In genomic region chr16:90386514-90387160, GRCm38 (mm10) we compare ENCODE assay signal across 8 mouse cellular contexts. TPM values are rescaled to one million over a fixed set of nuclear protein-coding genes. Genes with fewer than 3 reads are reported as not detected.
DNase-seq lines count a peak whose midpoint lies in the region; ATAC-seq and TF ChIP-seq lines count a peak whose summit lies in the region.

No protein-coding gene starts in this region.

- H3K27ac ChIP-seq in spleen, adult 2 months (ENCODE audit: insufficient read depth, low read length): no peak overlapping the region
- peak overlapping the region; percentile 97 for H3K27ac ChIP-seq in embryonic facial prominence, embryonic 11.5 days (replicated peaks; ENCODE audit: low read depth, low read length)
- H3K27ac ChIP-seq in heart, embryonic 16.5 days (ENCODE audit: low read length): peak overlapping the region; percentile 91

- DNase-seq in spleen, adult 2 months (ENCODE audit: low read depth in 1 of 2, low spot score in 2 of 2): no peak
- DNase-seq in spleen, adult 12 weeks (ENCODE audit: low spot score): no peak
- peak; percentile 81 for DNase-seq in embryonic facial prominence, embryonic 11.5 days (ENCODE audit: low spot score)
- peak; percentile 49 to 70 for DNase-seq in kidney, postnatal 36 days
- DNase-seq in lung, postnatal 36 days: peak; percentile 33
- DNase-seq in right cerebral cortex, postnatal 10 days (ENCODE audit: low spot score in 2 of 2): peak; percentile 51 to 67
- DNase-seq in spleen, postnatal 36 days (ENCODE audit: low spot score in 2 of 2): no peak

- H3K4me1 ChIP-seq in spleen, adult 2 months (ENCODE audit: control insufficient read depth, insufficient read depth, insufficient read length): peaks cover 5% of the 10 kb centered on the region; the same call in 1 of the 2 replicates
- H3K4me1 ChIP-seq in embryonic facial prominence, embryonic 11.5 days (ENCODE audit: control insufficient read depth, insufficient read depth, low read length): no peaks in the 10 kb centered on the region; the same call in 1 of the 2 replicates
- peaks cover 42% of the 10 kb centered on the region for H3K4me1 ChIP-seq in heart, embryonic 16.5 days (ENCODE audit: control insufficient read depth, insufficient read depth, low read length)

- H3K4me3 ChIP-seq in spleen, adult 2 months (ENCODE audit: extremely low read depth, insufficient read depth, insufficient read length): peak overlapping the region; percentile 35
- H3K4me3 ChIP-seq in embryonic facial prominence, embryonic 11.5 days (ENCODE audit: low read depth, low read length): peak overlapping the region; percentile 97
- peak overlapping the region; percentile 79 for H3K4me3 ChIP-seq in heart, embryonic 16.5 days (ENCODE audit: low read length)

- no peaks in the 10 kb centered on the region for H3K9me3 ChIP-seq in embryonic facial prominence, embryonic 11.5 days (replicated peaks; ENCODE audit: control insufficient read depth, low read length)
- H3K9me3 ChIP-seq in heart, embryonic 16.5 days (replicated peaks; ENCODE audit: control insufficient read depth, low read length): peaks cover 2% of the 10 kb centered on the region

- peak overlapping the region; percentile 99 for H3K9ac ChIP-seq in embryonic facial prominence, embryonic 11.5 days (replicated peaks; ENCODE audit: low read length)
- peak overlapping the region; percentile 91 for H3K9ac ChIP-seq in heart, embryonic 16.5 days (ENCODE audit: low read length)

- ATAC-seq in embryonic facial prominence, embryonic 11.5 days (replicated peaks; ENCODE audit: insufficient number of reproducible peaks, low FRiP score, low TSS enrichment, low read depth): peak; percentile 80
- ATAC-seq in heart, embryonic 16.5 days (replicated peaks; ENCODE audit: extremely low read depth, insufficient read depth, low FRiP score): peak; percentile 25; the same call in 1 of the 2 replicates

- no peak for TF ChIP-seq CTCF in spleen, adult 2 months (IDR thresholded peaks at IDR 0.05; ENCODE audit: extremely low read depth, insufficient read depth, insufficient read length, insufficient replicate concordance)

- no peak for TF ChIP-seq POLR2A in spleen, adult 2 months (IDR thresholded peaks at IDR 0.05; ENCODE audit: low read depth, low read length)

- H3K27me3 ChIP-seq in spleen, adult 2 months (ENCODE audit: control insufficient read depth, insufficient read depth, low read length): peaks cover 21% of the 10 kb centered on the region
- no peaks in the 10 kb centered on the region for H3K27me3 ChIP-seq in embryonic facial prominence, embryonic 11.5 days (ENCODE audit: control insufficient read depth, insufficient read depth, low read length)
- H3K27me3 ChIP-seq in heart, embryonic 16.5 days (ENCODE audit: control insufficient read depth, insufficient read depth, low read length): no peaks in the 10 kb centered on the region

- H3K4me2 ChIP-seq in embryonic facial prominence, embryonic 11.5 days (ENCODE audit: low read depth, low read length): peak overlapping the region; percentile 75
- peak overlapping the region; percentile 65 for H3K4me2 ChIP-seq in heart, embryonic 16.5 days (ENCODE audit: low read depth, low read length)

- no peaks in the 10 kb centered on the region for H3K36me3 ChIP-seq in spleen, adult 2 months (ENCODE audit: control insufficient read depth, insufficient read depth, low read length)
- H3K36me3 ChIP-seq in embryonic facial prominence, embryonic 11.5 days (replicated peaks; ENCODE audit: control insufficient read depth, insufficient read depth, low read depth, low read length): peaks cover 10% of the 10 kb centered on the region
- H3K36me3 ChIP-seq in heart, embryonic 16.5 days (ENCODE audit: control insufficient read depth, insufficient read depth): peaks cover 4% of the 10 kb centered on the region; the same call in 1 of the 2 replicates

- 3% methylated on average over 48 of the region's 49 CpGs for WGBS in spleen, adult 2 months
- WGBS in embryonic facial prominence, embryonic 11.5 days: under 1% methylated on average over 49 of the region's 49 CpGs
- WGBS in heart, embryonic 16.5 days: under 1% methylated on average over 49 of the region's 49 CpGs

RNA-seq across cellular contexts. Expression of gene Hunk, which starts 0.8 kb away (rescaled TPM):
- polyA plus RNA-seq in spleen, adult 2 months (2012; rRNA removed): 0.29 and 0.40 TPM in 2 replicates
- 14.5 and 15.8 TPM in 2 replicates for polyA plus RNA-seq in embryonic facial prominence, embryonic 11.5 days (2014; fragmentation: Nextera tagmentation; extraction: Ambion mirVana)
- polyA plus RNA-seq in heart, embryonic 16.5 days (2015; fragmentation: Nextera tagmentation; extraction: Ambion mirVana): 7.2 and 8.3 TPM in 2 replicates

Comparison
In these comparisons a context has a peak if more than half of its experiments do, and no peak if none do; other contexts are left out.
1. DNase-seq: peak in embryonic facial prominence, embryonic 11.5 days (single experiment), kidney, postnatal 36 days (2 of 2), lung, postnatal 36 days (single experiment) and right cerebral cortex, postnatal 10 days (2 of 2); none in spleen, adult 2 months (0 of 2), spleen, adult 12 weeks (single experiment) and spleen, postnatal 36 days (0 of 2).
2. H3K4me3 ChIP-seq: peak in every context shown above with its lines; median percentile 97 in embryonic facial prominence, embryonic 11.5 days; 79 in heart, embryonic 16.5 days; 35 in spleen, adult 2 months.